Comparison of ENCODE assay signal across 9 mouse cellular contexts in genomic region chr7:79536157-79536641, GRCm38 (mm10).
DNase-seq lines count a peak whose midpoint lies in the region; ATAC-seq and TF ChIP-seq lines count a peak whose summit lies in the region.
"Had no signal": no experiment of that assay in that cellular context is flagged by ENCODE, and none has a peak within 500 bp of the region (broad histone marks: within the 10 kb centered on the region; RNA-seq: fewer than 3 reads in every experiment).

No protein-coding gene starts in this region.

- H3K27ac ChIP-seq in heart, embryonic 10.5 days, result no peak overlapping the region
- H3K27ac ChIP-seq in embryonic facial prominence, embryonic 11.5 days (replicated peaks; ENCODE audit: low read depth, low read length), result 0 out of 2 replicates have a peak overlapping the region, but pooled peaks have one; percentile 41
- H3K27ac ChIP-seq in intestine, embryonic 16.5 days (ENCODE audit: low read length), result no peak overlapping the region
- H3K27ac ChIP-seq in midbrain, postnatal 0 days (ENCODE audit: low read depth, low read length), result peak overlapping the region; percentile 74

- intact Hi-C loops in heart, postnatal 25 days (cut with DNase I), result no loop called here

- DNase-seq in heart, embryonic 10.5 days (ENCODE audit: low spot score), result no peak
- DNase-seq in heart, postnatal 25 days (ENCODE audit: low spot score), result no peak
- peak; percentile 33 for DNase-seq in embryonic facial prominence, embryonic 11.5 days (ENCODE audit: low spot score)
- peak; percentile 83 for DNase-seq in midbrain, postnatal 0 days (ENCODE audit: low spot score)
- peak; percentile 61 for DNase-seq in thymus, postnatal 14 days
- DNase-seq in spleen, postnatal 14 days (ENCODE audit: low spot score in 2 of 2), result no peak

- H3K4me2 ChIP-seq in embryonic facial prominence, embryonic 11.5 days (ENCODE audit: low read depth, low read length), result peak overlapping the region; percentile 60
- H3K4me2 ChIP-seq in intestine, embryonic 16.5 days (ENCODE audit: low read depth, low read length), result peak overlapping the region; percentile 60
- H3K4me2 ChIP-seq in midbrain, postnatal 0 days (ENCODE audit: low read depth, low read length, poor library complexity, severe bottlenecking), result peak overlapping the region; percentile 98

- no peaks in the 10 kb centered on the region for H3K36me3 ChIP-seq in heart, embryonic 10.5 days
- no peaks in the 10 kb centered on the region for H3K36me3 ChIP-seq in E14TG2a.4 (ENCODE audit: insufficient read depth, low read length)
- H3K36me3 ChIP-seq in embryonic facial prominence, embryonic 11.5 days (replicated peaks; ENCODE audit: control insufficient read depth, insufficient read depth, low read depth, low read length), result no peaks in the 10 kb centered on the region
- no peaks in the 10 kb centered on the region for H3K36me3 ChIP-seq in intestine, embryonic 16.5 days (ENCODE audit: control insufficient read depth, insufficient read depth, low read length)
- H3K36me3 ChIP-seq in midbrain, postnatal 0 days (ENCODE audit: insufficient read depth, low read length), result no peaks in the 10 kb centered on the region
- H3K36me3 ChIP-seq: G1E had no signal

- TF ChIP-seq CTCF in E14TG2a.4 (conservative IDR thresholded peaks at IDR 0.05; ENCODE audit: low read length), result no peak; the same call in 1 of the 2 replicates
- peak; percentile 66 for TF ChIP-seq CTCF in midbrain, postnatal 0 days (IDR thresholded peaks at IDR 0.05)

- peaks cover 100% of the 10 kb centered on the region for H3K27me3 ChIP-seq in heart, embryonic 10.5 days (ENCODE audit: insufficient read depth, poor library complexity, severe bottlenecking)
- peaks cover 98% of the 10 kb centered on the region for H3K27me3 ChIP-seq in E14TG2a.4 (ENCODE audit: insufficient read depth, low read length)
- peaks cover 91% of the 10 kb centered on the region for H3K27me3 ChIP-seq in embryonic facial prominence, embryonic 11.5 days (ENCODE audit: control insufficient read depth, insufficient read depth, low read length)
- peaks cover 85% of the 10 kb centered on the region for H3K27me3 ChIP-seq in intestine, embryonic 16.5 days (replicated peaks; ENCODE audit: control insufficient read depth, insufficient read depth, low read length)
- H3K27me3 ChIP-seq in midbrain, postnatal 0 days (ENCODE audit: insufficient read depth, low read length), result peaks cover 26% of the 10 kb centered on the region

- no peaks in the 10 kb centered on the region for H3K9me3 ChIP-seq in heart, embryonic 10.5 days
- no peaks in the 10 kb centered on the region; the same call in 1 of the 2 replicates for H3K9me3 ChIP-seq in E14TG2a.4 (ENCODE audit: low read length)
- no peaks in the 10 kb centered on the region for H3K9me3 ChIP-seq in embryonic facial prominence, embryonic 11.5 days (replicated peaks; ENCODE audit: control insufficient read depth, low read length)
- H3K9me3 ChIP-seq in intestine, embryonic 16.5 days (ENCODE audit: control insufficient read depth, low read length), result no peaks in the 10 kb centered on the region
- H3K9me3 ChIP-seq in midbrain, postnatal 0 days (ENCODE audit: low read length), result no peaks in the 10 kb centered on the region
- H3K9me3 ChIP-seq: G1E had no signal

- WGBS in heart, embryonic 10.5 days, result under 1% methylated on average over 27 of the region's 27 CpGs
- 1% methylated on average over 27 of the region's 27 CpGs for WGBS in embryonic facial prominence, embryonic 11.5 days
- under 1% methylated on average over 27 of the region's 27 CpGs for WGBS in intestine, embryonic 16.5 days
- WGBS in midbrain, postnatal 0 days, result 1% methylated on average over 26 of the region's 27 CpGs

- H3K4me1 ChIP-seq in heart, embryonic 10.5 days, result peaks cover 16% of the 10 kb centered on the region
- peaks cover 54% of the 10 kb centered on the region for H3K4me1 ChIP-seq in E14TG2a.4 (replicated peaks; ENCODE audit: low read depth, low read length)
- H3K4me1 ChIP-seq in embryonic facial prominence, embryonic 11.5 days (ENCODE audit: control insufficient read depth, insufficient read depth, low read length), result peaks cover 9% of the 10 kb centered on the region
- peaks cover 12% of the 10 kb centered on the region for H3K4me1 ChIP-seq in intestine, embryonic 16.5 days (ENCODE audit: control insufficient read depth, insufficient read depth, low read length)
- H3K4me1 ChIP-seq in midbrain, postnatal 0 days (ENCODE audit: insufficient read depth, low read length), result 0 out of 2 replicates have a peak, but pooled peaks cover 7% of the 10 kb centered on the region

- peak; percentile 74 for ATAC-seq in embryonic facial prominence, embryonic 11.5 days (replicated peaks; ENCODE audit: insufficient number of reproducible peaks, low FRiP score, low TSS enrichment, low read depth)
- no peak for ATAC-seq in intestine, embryonic 16.5 days
- ATAC-seq in midbrain, postnatal 0 days (ENCODE audit: low FRiP score), result peak; percentile 72

- 0 out of 2 replicates have a peak overlapping the region, but pooled peaks have one; percentile 13 for H3K9ac ChIP-seq in embryonic facial prominence, embryonic 11.5 days (replicated peaks; ENCODE audit: low read length)
- no peak overlapping the region for H3K9ac ChIP-seq in intestine, embryonic 16.5 days (ENCODE audit: low read depth, low read length)
- peak overlapping the region; percentile 72 for H3K9ac ChIP-seq in midbrain, postnatal 0 days (replicated peaks; ENCODE audit: low read length, poor library complexity, severe bottlenecking)

- H3K4me3 ChIP-seq in heart, embryonic 10.5 days, result peak overlapping the region; percentile 55
- H3K4me3 ChIP-seq in E14TG2a.4 (replicated peaks; ENCODE audit: low read length), result peak overlapping the region; percentile 82
- peak overlapping the region; percentile 30 for H3K4me3 ChIP-seq in embryonic facial prominence, embryonic 11.5 days (ENCODE audit: low read depth, low read length)
- H3K4me3 ChIP-seq in intestine, embryonic 16.5 days (ENCODE audit: low read length), result peak overlapping the region; percentile 41
- H3K4me3 ChIP-seq in midbrain, postnatal 0 days (ENCODE audit: low read depth, low read length), result peak overlapping the region; percentile 47

Comparison
In these comparisons a context has a peak if more than half of its experiments do, and no peak if none do; other contexts are left out.
1. DNase-seq: peak in embryonic facial prominence, embryonic 11.5 days (single experiment), midbrain, postnatal 0 days (single experiment) and thymus, postnatal 14 days (single experiment); none in heart, embryonic 10.5 days (single experiment), heart, postnatal 25 days (single experiment) and spleen, postnatal 14 days (0 of 2).
2. H3K27ac ChIP-seq: peak in embryonic facial prominence, embryonic 11.5 days (single experiment) and midbrain, postnatal 0 days (single experiment); none in heart, embryonic 10.5 days (single experiment) and intestine, embryonic 16.5 days (single experiment).
3. H3K4me3 ChIP-seq: peak in every context shown above with its lines; median percentile 82 in E14TG2a.4; 55 in heart, embryonic 10.5 days; 47 in midbrain, postnatal 0 days; 41 in intestine, embryonic 16.5 days; 30 in embryonic facial prominence, embryonic 11.5 days.
4. Peak in every context shown above with its lines, with median percentiles within 50 percentile points of each other: H3K4me2 ChIP-seq.